Mouse (Mus musculus) liver, embryonic 15.5 days (tissue): Measurements from ENCODE around the gene Iqcf5. TPM values are rescaled to one million over a fixed set of nuclear protein-coding genes. Genes with fewer than 3 reads are reported as not detected.

ENCODE experiments used
- ATAC-seq: fragments of 200-750 bp; cut with Nextera tagmentation; 2 replicates; pipeline ENCODE4 v1.8.0; 2017; ENCODE audit warnings: moderate number of reproducible peaks, mild to moderate bottlenecking, moderate library complexity; ENCODE audit not compliant: insufficient read depth
- H3K27ac ChIP-seq: fragments of 300-500 bp; sonication (generic); replicated peaks from 2 replicates; pipeline ENCODE4 v1.5.1; 2015; ENCODE audit warnings: mild to moderate bottlenecking, inconsistent platforms
- H3K27me3 ChIP-seq: fragments of 300-500 bp; sonication (generic); 2 replicates; pipeline ENCODE4 v1.6.1; 2015; ENCODE audit warnings: mild to moderate bottlenecking, inconsistent platforms
- H3K36me3 ChIP-seq: fragments of 300-500 bp; sonication (generic); replicated peaks from 2 replicates; pipeline ENCODE4 v1.6.1; 2015; ENCODE audit warnings: moderate library complexity, mild to moderate bottlenecking, inconsistent platforms
- H3K4me1 ChIP-seq: fragments of 300-500 bp; sonication (generic); replicated peaks from 2 replicates; pipeline ENCODE4 v1.6.1; 2015; ENCODE audit warnings: inconsistent platforms
- H3K4me2 ChIP-seq: fragments of 300-500 bp; sonication (generic); 2 replicates; pipeline ENCODE4 v1.6.1; 2015; ENCODE audit warnings: moderate library complexity, mild to moderate bottlenecking, inconsistent platforms
- H3K4me3 ChIP-seq: fragments of 300-500 bp; sonication (generic); replicated peaks from 2 replicates; pipeline ENCODE4 v1.5.1; 2015; ENCODE audit warnings: mild to moderate bottlenecking, inconsistent platforms
- H3K9ac ChIP-seq: fragments of 300-500 bp; sonication (generic); 2 replicates; pipeline ENCODE4 v1.6.1; 2015; ENCODE audit warnings: moderate library complexity, mild to moderate bottlenecking, inconsistent platforms
- H3K9me3 ChIP-seq: fragments of 300-500 bp; sonication (generic); replicated peaks from 2 replicates; pipeline ENCODE4 v1.6.1; 2016; ENCODE audit warnings: inconsistent platforms
- WGBS: fragments of 180-500 bp; shearing (Covaris S2); methylation state at CpG from one replicate; pipeline ENCODE4 v1.1.7; 2015; ENCODE audit warnings: mixed read lengths; ENCODE audit not compliant: insufficient replicate concordance; 5-methylcytosine and 5-hydroxymethylcytosine counted together
- polyA plus RNA-seq: library from polyadenylated mRNA; unstranded; fragments of >200 nt; fragmentation: Nextera tagmentation; extraction: Ambion mirVana; gene quantifications from 2 replicates; pipeline ENCODE4 v1.2.1, GENCODE M21; 2015

Gene Iqcf5
- polyA plus RNA-seq, 1 experiment from 2014 or later = not detected

GRCm38 (mm10) chr9:106473753-106474105 lies 40.6 kb upstream of the Iqcf5 start:
- Histone ChIP-seq H3K36me3 (no peaks in the 10 kb centered on the region), H3K27me3 (no peaks in the 10 kb centered on the region), H3K9ac (no peak overlapping the region), H3K4me3 (no peak overlapping the region), H3K9me3 (no peaks in the 10 kb centered on the region), H3K27ac (no peak overlapping the region), H3K4me1 (peaks cover 50% of the 10 kb centered on the region), H3K4me2 (no peak overlapping the region)
- 67% methylated on average over 5 of the region's 5 CpGs for WGBS
- ATAC-seq = no peak

- Histone ChIP-seq H3K4me2 (no peak overlapping the region), H3K27me3 (no peaks in the 10 kb centered on the region), H3K36me3 (no peaks in the 10 kb centered on the region), H3K4me1 (peaks cover 47% of the 10 kb centered on the region), H3K27ac (no peak overlapping the region), H3K9me3 (no peaks in the 10 kb centered on the region), H3K4me3 (no peak overlapping the region), H3K9ac (no peak overlapping the region)
- 4% methylated on average over 6 of the region's 6 CpGs for WGBS
- no peak for ATAC-seq
Measured at GRCm38 (mm10) chr9:106474456-106474855, 39.9 kb upstream of the Iqcf5 start.

DNA sequence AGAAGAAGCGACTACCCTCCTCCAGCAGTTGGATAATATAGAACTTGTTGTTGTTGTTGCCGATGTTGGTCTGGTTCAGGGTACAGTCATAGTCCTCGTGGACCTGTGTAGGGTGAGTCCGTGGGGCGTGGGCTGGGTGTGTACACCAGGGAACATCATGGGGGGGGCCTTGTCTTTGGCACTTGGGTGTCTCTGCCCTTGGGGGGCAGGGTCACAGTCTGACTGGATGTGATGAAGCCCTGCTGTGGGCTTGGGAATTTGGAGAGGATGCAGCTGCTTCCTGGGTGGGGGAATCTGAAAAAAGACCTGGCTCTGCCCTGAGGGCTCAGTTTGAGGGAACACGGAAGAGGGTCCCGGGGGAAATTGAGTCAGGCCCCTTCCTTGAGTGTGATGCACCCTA lies 39.3 kb upstream of the Iqcf5 start:
- no peak overlapping the region for H3K27ac ChIP-seq
- H3K4me1 ChIP-seq = peaks cover 43% of the 10 kb centered on the region
- 67% methylated on average over 7 of the region's 7 CpGs for WGBS
- peak overlapping the region; percentile 96 for H3K4me2 ChIP-seq
- no peaks in the 10 kb centered on the region for H3K27me3 ChIP-seq
- no peak overlapping the region for H3K4me3 ChIP-seq
- no peaks in the 10 kb centered on the region for H3K36me3 ChIP-seq
- no peaks in the 10 kb centered on the region for H3K9me3 ChIP-seq
- no peak overlapping the region for H3K9ac ChIP-seq
- ATAC-seq = no peak

DNA sequence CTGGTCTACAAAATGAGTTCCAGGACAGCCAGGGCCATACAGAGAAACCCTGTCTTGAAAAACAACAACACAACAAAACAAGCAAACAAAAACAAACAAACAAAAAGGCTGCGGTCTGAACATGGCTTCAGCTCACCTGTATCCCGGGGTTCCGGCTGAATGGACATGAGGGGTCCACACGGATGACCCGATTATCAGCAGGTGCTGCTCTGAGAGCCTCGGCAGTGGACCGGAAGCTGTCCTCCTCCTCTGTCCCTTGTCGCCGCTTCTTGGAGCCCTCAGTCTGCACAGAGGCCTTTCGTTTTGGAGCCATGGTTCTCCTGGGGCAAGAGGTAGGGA lies 38.7 kb upstream of the Iqcf5 start, which contains the start of gene Rrp9:
Gene Rrp9 (plus strand): TSS at position 301 of the 339 bp plus-strand sequence.
- no peaks in the 10 kb centered on the region for H3K9me3 ChIP-seq
- 62% methylated on average over 10 of the region's 10 CpGs for WGBS
- peak within 1 kb of the TSS; percentile 96 for H3K4me2 ChIP-seq
- peaks cover 43% of the 10 kb centered on the region for H3K4me1 ChIP-seq
- H3K4me3 ChIP-seq = peak within 1 kb of the TSS; percentile 68
- ATAC-seq = no peak
- peaks cover 5% of the 10 kb centered on the region; the same call in 1 of the 2 replicates for H3K36me3 ChIP-seq
- no peaks in the 10 kb centered on the region for H3K27me3 ChIP-seq
- H3K9ac ChIP-seq = no peak within 1 kb of the TSS
- H3K27ac ChIP-seq = peak within 1 kb of the TSS; percentile 14; the same call in 1 of the 2 replicates

- Histone ChIP-seq H3K4me2 (peak overlapping the region; percentile 96), H3K36me3 (peaks cover 11% of the 10 kb centered on the region; the same call in 1 of the 2 replicates), H3K4me3 (peak overlapping the region; percentile 68), H3K27me3 (no peaks in the 10 kb centered on the region), H3K27ac (peak overlapping the region; percentile 14; the same call in 1 of the 2 replicates), H3K4me1 (peaks cover 43% of the 10 kb centered on the region), H3K9me3 (no peaks in the 10 kb centered on the region), H3K9ac (no peak overlapping the region)
- peak; percentile 6 for ATAC-seq
- 14% methylated on average over 16 of the region's 16 CpGs for WGBS
Measured at GRCm38 (mm10) chr9:106476002-106476923, 38.1 kb upstream of the Iqcf5 start.

- H3K27ac ChIP-seq = peak within 1 kb of the TSS; percentile 14
- WGBS = under 1% methylated on average over 41 of the region's 41 CpGs
- peaks cover 43% of the 10 kb centered on the region for H3K4me1 ChIP-seq
Measured at GRCm38 (mm10) chr9:106476924-106477484, 37.4 kb upstream of the Iqcf5 start, which contains the start of gene Parp3. Gene Parp3 (minus strand): TSS chr9:106476949.

DNA sequence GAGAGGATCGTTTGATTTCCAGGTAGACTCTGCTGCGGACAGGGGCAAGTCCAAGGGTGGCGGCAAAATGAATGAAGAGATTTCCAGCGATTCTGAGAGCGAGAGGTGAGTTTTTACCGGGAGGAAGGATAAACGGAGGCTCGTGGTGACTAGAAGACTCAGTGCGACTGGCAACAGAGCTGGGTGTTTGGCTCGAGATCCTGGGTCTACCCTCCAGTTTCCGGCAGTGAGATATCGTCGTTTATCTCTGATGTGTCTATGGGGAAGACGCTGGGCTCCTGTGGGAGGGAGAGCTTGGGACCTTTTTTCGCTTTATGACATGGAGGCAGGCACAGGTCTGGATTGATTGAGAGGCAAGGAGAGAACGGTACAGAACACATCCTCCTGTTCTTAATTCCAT lies 36.7 kb upstream of the Iqcf5 start:
- peaks cover 21% of the 10 kb centered on the region for H3K36me3 ChIP-seq
- H3K27ac ChIP-seq = peak overlapping the region; percentile 6; the same call in 1 of the 2 replicates
- H3K9ac ChIP-seq = peak overlapping the region; percentile 47
- H3K9me3 ChIP-seq = no peaks in the 10 kb centered on the region
- H3K4me1 ChIP-seq = peaks cover 43% of the 10 kb centered on the region
- no peak for ATAC-seq
- H3K4me2 ChIP-seq = peak overlapping the region; percentile 96
- H3K4me3 ChIP-seq = peak overlapping the region; percentile 68
- WGBS = 1% methylated on average over 16 of the region's 16 CpGs
- H3K27me3 ChIP-seq = no peaks in the 10 kb centered on the region

More at GRCm38 (mm10) chr9:106476924-106477484, 37.4 kb upstream of the Iqcf5 start, which contains the start of gene Parp3:
- H3K4me2 ChIP-seq = peak within 1 kb of the TSS; percentile 96
- H3K27me3 ChIP-seq = no peaks in the 10 kb centered on the region
- H3K9ac ChIP-seq = peak within 1 kb of the TSS; percentile 47
- H3K9me3 ChIP-seq = no peaks in the 10 kb centered on the region
- ATAC-seq = peak; percentile 99
- H3K36me3 ChIP-seq = peaks cover 18% of the 10 kb centered on the region; the same call in 1 of the 2 replicates
- peak within 1 kb of the TSS; percentile 68 for H3K4me3 ChIP-seq

DNA sequence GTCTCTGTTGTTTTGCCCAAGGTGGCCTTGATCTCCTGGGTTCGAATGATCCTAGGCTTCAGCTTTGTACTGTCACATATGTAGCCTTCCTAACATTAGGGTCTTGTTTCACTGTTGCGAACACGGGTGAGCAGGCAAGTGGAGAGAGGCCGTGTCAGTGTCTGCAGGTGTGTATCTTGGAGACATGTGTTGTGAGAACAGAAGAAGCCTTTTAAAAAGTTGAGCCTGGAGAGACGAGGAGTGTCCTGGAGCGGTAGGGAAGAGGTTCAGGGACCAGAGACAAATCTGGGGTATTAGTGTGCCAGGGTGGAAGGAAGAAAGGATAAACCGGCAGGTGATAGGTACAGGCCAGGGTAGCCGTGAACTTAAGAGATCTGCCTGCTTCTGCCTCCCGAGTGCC lies 36.3 kb upstream of the Iqcf5 start:
- Histone ChIP-seq H3K27me3 (no peaks in the 10 kb centered on the region), H3K36me3 (peaks cover 25% of the 10 kb centered on the region), H3K9me3 (no peaks in the 10 kb centered on the region), H3K27ac (no peak overlapping the region), H3K9ac (peak overlapping the region; percentile 47), H3K4me2 (peak overlapping the region; percentile 96), H3K4me3 (peak overlapping the region; percentile 68), H3K4me1 (peaks cover 43% of the 10 kb centered on the region)
- WGBS = 64% methylated on average over 9 of the region's 9 CpGs
- no peak for ATAC-seq

GRCm38 (mm10) chr9:106480541-106480940 lies 33.8 kb upstream of the Iqcf5 start:
- H3K27ac ChIP-seq = no peak overlapping the region
- WGBS = 74% methylated on average over 7 of the region's 7 CpGs
- H3K36me3 ChIP-seq = peaks cover 47% of the 10 kb centered on the region
- no peak overlapping the region for H3K9ac ChIP-seq
- H3K4me3 ChIP-seq = no peak overlapping the region
- no peak overlapping the region for H3K4me2 ChIP-seq
- no peaks in the 10 kb centered on the region for H3K27me3 ChIP-seq
- no peak for ATAC-seq
- H3K9me3 ChIP-seq = no peaks in the 10 kb centered on the region
- peaks cover 25% of the 10 kb centered on the region for H3K4me1 ChIP-seq

- H3K27me3 ChIP-seq = no peaks in the 10 kb centered on the region
- WGBS = 69% methylated on average over 15 of the region's 15 CpGs
- H3K9me3 ChIP-seq = no peaks in the 10 kb centered on the region
- no peak overlapping the region for H3K4me2 ChIP-seq
- H3K4me1 ChIP-seq = peaks cover 20% of the 10 kb centered on the region
- H3K27ac ChIP-seq = no peak overlapping the region
- no peak for ATAC-seq
- H3K36me3 ChIP-seq = peaks cover 49% of the 10 kb centered on the region
- no peak overlapping the region for H3K4me3 ChIP-seq
- no peak overlapping the region for H3K9ac ChIP-seq
Measured at GRCm38 (mm10) chr9:106481075-106481474, 33.3 kb upstream of the Iqcf5 start.

GRCm38 (mm10) chr9:106481676-106482075 lies 32.7 kb upstream of the Iqcf5 start:
- no peak overlapping the region for H3K9ac ChIP-seq
- H3K4me3 ChIP-seq = no peak overlapping the region
- ATAC-seq = no peak
- H3K4me1 ChIP-seq = peaks cover 14% of the 10 kb centered on the region
- H3K4me2 ChIP-seq = no peak overlapping the region
- peaks cover 51% of the 10 kb centered on the region for H3K36me3 ChIP-seq
- H3K27me3 ChIP-seq = no peaks in the 10 kb centered on the region
- no peak overlapping the region for H3K27ac ChIP-seq
- WGBS = 76% methylated on average over 13 of the region's 13 CpGs
- no peaks in the 10 kb centered on the region for H3K9me3 ChIP-seq
